Mouse (Mus musculus) midbrain, embryonic 15.5 days (tissue): ENCODE measurements around the gene Mtr. TPM values are rescaled to one million over a fixed set of nuclear protein-coding genes. Genes with fewer than 3 reads are reported as not detected.
A peak's percentile ranks its signal among the peaks of the same experiment; 100 is the strongest.

Source experiments
- ATAC-seq: fragments of 200-750 bp; cut with Nextera tagmentation; replicated peaks from 2 replicates; pipeline ENCODE4 v1.8.0; 2017; ENCODE audit warnings: moderate TSS enrichment
- H3K27ac ChIP-seq: fragments of 300-500 bp; sonication (generic); 2 replicates; pipeline ENCODE4 v1.5.1; 2015; ENCODE audit warnings: mild to moderate bottlenecking, inconsistent platforms
- H3K27me3 ChIP-seq: fragments of 300-500 bp; sonication (generic); replicated peaks from 2 replicates; pipeline ENCODE4 v1.6.1; 2015; ENCODE audit warnings: inconsistent platforms
- H3K36me3 ChIP-seq: fragments of 300-500 bp; sonication (generic); replicated peaks from 2 replicates; pipeline ENCODE4 v1.6.1; 2015; ENCODE audit warnings: inconsistent platforms
- H3K4me1 ChIP-seq: fragments of 300-500 bp; sonication (generic); 2 replicates; pipeline ENCODE4 v1.6.1; 2015; ENCODE audit warnings: inconsistent platforms
- H3K4me2 ChIP-seq: fragments of 300-500 bp; sonication (generic); 2 replicates; pipeline ENCODE4 v1.6.1; 2015; ENCODE audit warnings: inconsistent platforms, mild to moderate bottlenecking, moderate library complexity
- H3K4me3 ChIP-seq: fragments of 300-500 bp; sonication (generic); 2 replicates; pipeline ENCODE4 v1.5.1; 2015; ENCODE audit warnings: mild to moderate bottlenecking, inconsistent platforms
- H3K9ac ChIP-seq: fragments of 300-500 bp; sonication (generic); 2 replicates; pipeline ENCODE4 v1.6.1; 2015; ENCODE audit warnings: mild to moderate bottlenecking, inconsistent platforms
- H3K9me3 ChIP-seq: fragments of 300-500 bp; sonication (generic); 2 replicates; pipeline ENCODE4 v1.6.1; 2016; ENCODE audit warnings: inconsistent platforms
- WGBS: fragments of 180-500 bp; shearing (Covaris S2); methylation state at CpG from one replicate; pipeline ENCODE4 v1.1.7; 2015; ENCODE audit warnings: mixed read lengths; 5-methylcytosine and 5-hydroxymethylcytosine counted together
- polyA plus RNA-seq: library from polyadenylated mRNA; unstranded; fragments of >200 nt; fragmentation: Nextera tagmentation; extraction: Ambion mirVana; gene quantifications from 2 replicates; pipeline ENCODE4 v1.2.1, GENCODE M21; 2015

The Mtr gene
- polyA plus RNA-seq, 1 experiment from 2014 or later, result 3.8 TPM

GRCm38 (mm10) chr13:12179481-12179880 lies 78.4 kb downstream of the Mtr start:
- H3K4me2 ChIP-seq, result no peak overlapping the region
- H3K9ac ChIP-seq, result no peak overlapping the region
- H3K27me3 ChIP-seq, result no peaks in the 10 kb centered on the region
- no peaks in the 10 kb centered on the region for H3K36me3 ChIP-seq
- H3K27ac ChIP-seq, result no peak overlapping the region
- no peak for ATAC-seq
- H3K4me3 ChIP-seq, result no peak overlapping the region
- WGBS, result 63% methylated on average over 8 of the region's 8 CpGs
- no peaks in the 10 kb centered on the region for H3K4me1 ChIP-seq
- H3K9me3 ChIP-seq, result no peaks in the 10 kb centered on the region

- 21% methylated on average over 3 of the region's 3 CpGs for WGBS
- no peak for ATAC-seq
- no peaks in the 10 kb centered on the region for H3K4me1 ChIP-seq
These were observed 81.2 kb downstream of the Mtr start for GRCm38 (mm10) chr13:12176761-12177160.

GRCm38 (mm10) chr13:12175988-12176736 lies 81.8 kb downstream of the Mtr start:
- Histone ChIP-seq H3K9ac (no peak overlapping the region), H3K27me3 (no peaks in the 10 kb centered on the region), H3K9me3 (no peaks in the 10 kb centered on the region), H3K4me1 (no peaks in the 10 kb centered on the region), H3K4me2 (peak overlapping the region; percentile 4; the same call in 1 of the 2 replicates), H3K27ac (no peak overlapping the region), H3K4me3 (no peak overlapping the region), H3K36me3 (no peaks in the 10 kb centered on the region)
- ATAC-seq, result 0 out of 2 replicates have a peak, but pooled peaks have one; percentile 51
- 36% methylated on average over 16 of the region's 16 CpGs for WGBS

More at GRCm38 (mm10) chr13:12176761-12177160, 81.2 kb downstream of the Mtr start:
- H3K27ac ChIP-seq, result no peak overlapping the region
- no peak overlapping the region for H3K4me2 ChIP-seq
- no peaks in the 10 kb centered on the region for H3K9me3 ChIP-seq
- no peaks in the 10 kb centered on the region for H3K27me3 ChIP-seq
- no peaks in the 10 kb centered on the region for H3K36me3 ChIP-seq
- no peak overlapping the region for H3K9ac ChIP-seq
- H3K4me3 ChIP-seq, result no peak overlapping the region

GRCm38 (mm10) chr13:12167276-12167675 lies 90.6 kb downstream of the Mtr start:
- H3K4me1 ChIP-seq, result no peaks in the 10 kb centered on the region
- no peak overlapping the region for H3K27ac ChIP-seq
- no peak for ATAC-seq
- H3K36me3 ChIP-seq, result no peaks in the 10 kb centered on the region
- H3K9me3 ChIP-seq, result no peaks in the 10 kb centered on the region
- WGBS, result 87% methylated on average over 9 of the region's 9 CpGs
- no peaks in the 10 kb centered on the region for H3K27me3 ChIP-seq
- no peak overlapping the region for H3K9ac ChIP-seq
- H3K4me3 ChIP-seq, result no peak overlapping the region
- no peak overlapping the region for H3K4me2 ChIP-seq

GRCm38 (mm10) chr13:12166386-12166785 lies 91.5 kb downstream of the Mtr start:
- Histone ChIP-seq H3K27ac (no peak overlapping the region), H3K4me1 (no peaks in the 10 kb centered on the region), H3K4me2 (no peak overlapping the region), H3K9me3 (no peaks in the 10 kb centered on the region), H3K4me3 (no peak overlapping the region), H3K27me3 (no peaks in the 10 kb centered on the region), H3K36me3 (no peaks in the 10 kb centered on the region), H3K9ac (no peak overlapping the region)
- 14% methylated on average over 6 of the region's 6 CpGs for WGBS
- ATAC-seq, result peak; percentile 40; the same call in 1 of the 2 replicates

- Histone ChIP-seq H3K4me1 (no peaks in the 10 kb centered on the region), H3K27ac (no peak overlapping the region), H3K9ac (no peak overlapping the region), H3K27me3 (no peaks in the 10 kb centered on the region), H3K4me3 (no peak overlapping the region), H3K4me2 (no peak overlapping the region), H3K36me3 (no peaks in the 10 kb centered on the region), H3K9me3 (no peaks in the 10 kb centered on the region)
- 47% methylated on average over 7 of the region's 8 CpGs for WGBS
- no peak for ATAC-seq
These were observed 92.4 kb downstream of the Mtr start for GRCm38 (mm10) chr13:12165461-12166058.

GRCm38 (mm10) chr13:12162457-12162856 lies 95.5 kb downstream of the Mtr start:
- WGBS, result 91% methylated on average over 4 of the region's 4 CpGs
- no peak overlapping the region for H3K27ac ChIP-seq

GRCm38 (mm10) chr13:12160121-12160475 lies 97.8 kb downstream of the Mtr start:
- Histone ChIP-seq H3K9me3 (no peaks in the 10 kb centered on the region), H3K9ac (no peak overlapping the region), H3K36me3 (no peaks in the 10 kb centered on the region), H3K27ac (no peak overlapping the region), H3K4me2 (no peak overlapping the region), H3K4me1 (peaks cover 6% of the 10 kb centered on the region; the same call in 1 of the 2 replicates), H3K27me3 (no peaks in the 10 kb centered on the region), H3K4me3 (no peak overlapping the region)
- peak; percentile 32; the same call in 1 of the 2 replicates for ATAC-seq
- WGBS, result 71% methylated on average over 3 of the region's 3 CpGs

More at GRCm38 (mm10) chr13:12162457-12162856, 95.5 kb downstream of the Mtr start:
- no peaks in the 10 kb centered on the region for H3K9me3 ChIP-seq
- ATAC-seq, result no peak
- no peak overlapping the region for H3K9ac ChIP-seq
- no peaks in the 10 kb centered on the region for H3K27me3 ChIP-seq
- no peak overlapping the region for H3K4me2 ChIP-seq
- H3K4me3 ChIP-seq, result no peak overlapping the region
- no peaks in the 10 kb centered on the region for H3K36me3 ChIP-seq
- peaks cover 6% of the 10 kb centered on the region; the same call in 1 of the 2 replicates for H3K4me1 ChIP-seq

GRCm38 (mm10) chr13:12159288-12160120 lies 98.4 kb downstream of the Mtr start:
- WGBS, result 52% methylated on average over 9 of the region's 9 CpGs
- H3K4me3 ChIP-seq, result no peak overlapping the region
- no peak overlapping the region; the same call in 1 of the 2 replicates for H3K27ac ChIP-seq
- no peak overlapping the region for H3K4me2 ChIP-seq
- no peaks in the 10 kb centered on the region for H3K27me3 ChIP-seq
- peaks cover 6% of the 10 kb centered on the region; the same call in 1 of the 2 replicates for H3K4me1 ChIP-seq
- peak; percentile 57 for ATAC-seq
- no peaks in the 10 kb centered on the region for H3K9me3 ChIP-seq
- no peaks in the 10 kb centered on the region for H3K36me3 ChIP-seq
- no peak overlapping the region for H3K9ac ChIP-seq

- Histone ChIP-seq H3K9me3 (no peaks in the 10 kb centered on the region), H3K27ac (0 out of 2 replicates have a peak overlapping the region, but pooled peaks have one; percentile 9), H3K4me2 (no peak overlapping the region), H3K9ac (no peak overlapping the region), H3K4me3 (no peak overlapping the region), H3K36me3 (no peaks in the 10 kb centered on the region), H3K4me1 (no peaks in the 10 kb centered on the region), H3K27me3 (no peaks in the 10 kb centered on the region)
- WGBS, result 67% methylated on average over 11 of the region's 11 CpGs
- 0 out of 2 replicates have a peak, but pooled peaks have one; percentile 41 for ATAC-seq
These were observed 104.0 kb downstream of the Mtr start for GRCm38 (mm10) chr13:12153922-12154321.

GRCm38 (mm10) chr13:12146918-12147507 lies 110.9 kb downstream of the Mtr start:
- no peak overlapping the region for H3K9ac ChIP-seq
- ATAC-seq, result no peak
- H3K4me2 ChIP-seq, result no peak overlapping the region
- no peaks in the 10 kb centered on the region for H3K36me3 ChIP-seq
- no peaks in the 10 kb centered on the region for H3K9me3 ChIP-seq
- no peaks in the 10 kb centered on the region for H3K27me3 ChIP-seq
- no peak overlapping the region for H3K4me3 ChIP-seq
- no peak overlapping the region for H3K27ac ChIP-seq
- H3K4me1 ChIP-seq, result no peaks in the 10 kb centered on the region
- WGBS, result 85% methylated on average over 6 of the region's 6 CpGs

GRCm38 (mm10) chr13:12146402-12146801 lies 111.5 kb downstream of the Mtr start:
- Histone ChIP-seq H3K9ac (no peak overlapping the region), H3K4me1 (no peaks in the 10 kb centered on the region), H3K27me3 (no peaks in the 10 kb centered on the region), H3K27ac (no peak overlapping the region), H3K36me3 (no peaks in the 10 kb centered on the region), H3K4me3 (no peak overlapping the region), H3K9me3 (no peaks in the 10 kb centered on the region), H3K4me2 (no peak overlapping the region)
- ATAC-seq, result no peak
- WGBS, result 84% methylated on average over 2 of the region's 2 CpGs
